Mouse (Mus musculus) T-helper 1 cell (primary cell): Measurements from ENCODE around the gene Abtb2.

Source experiments
- in situ Hi-C: fragments of 300-600 bp; cut with MboI, MseI; formaldehyde crosslinking; loops from one replicate; pipeline ENCODE4 v1.15.1; 2025; ENCODE audit warnings: high pct_unique_total_duplicates

Abtb2 gene

DNA sequence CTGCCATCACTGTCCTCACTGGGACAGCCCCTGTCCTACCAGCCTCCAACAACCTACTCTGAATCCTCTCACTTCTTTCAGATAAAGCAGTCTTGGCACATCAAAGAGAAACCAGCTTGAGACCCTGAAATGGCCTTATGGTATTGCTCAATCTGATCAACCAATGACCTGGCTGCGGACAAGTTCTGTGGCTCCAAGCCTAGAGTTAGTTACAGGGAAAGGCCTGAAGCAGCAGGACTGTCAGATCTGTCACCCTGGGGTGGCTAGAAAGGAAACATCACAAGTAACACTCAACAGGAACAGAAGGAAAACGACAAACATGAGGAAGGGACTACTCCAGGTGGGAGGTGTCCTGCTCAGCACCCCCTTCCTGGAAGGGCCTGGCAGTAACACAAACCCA, 158.4 kb downstream of the Abtb2 start:
- in situ Hi-C loops: loop anchor here (5.0 kb wide), 1 partner anchor 162 kb away; no protein-coding TSS in a partner anchor

DNA sequence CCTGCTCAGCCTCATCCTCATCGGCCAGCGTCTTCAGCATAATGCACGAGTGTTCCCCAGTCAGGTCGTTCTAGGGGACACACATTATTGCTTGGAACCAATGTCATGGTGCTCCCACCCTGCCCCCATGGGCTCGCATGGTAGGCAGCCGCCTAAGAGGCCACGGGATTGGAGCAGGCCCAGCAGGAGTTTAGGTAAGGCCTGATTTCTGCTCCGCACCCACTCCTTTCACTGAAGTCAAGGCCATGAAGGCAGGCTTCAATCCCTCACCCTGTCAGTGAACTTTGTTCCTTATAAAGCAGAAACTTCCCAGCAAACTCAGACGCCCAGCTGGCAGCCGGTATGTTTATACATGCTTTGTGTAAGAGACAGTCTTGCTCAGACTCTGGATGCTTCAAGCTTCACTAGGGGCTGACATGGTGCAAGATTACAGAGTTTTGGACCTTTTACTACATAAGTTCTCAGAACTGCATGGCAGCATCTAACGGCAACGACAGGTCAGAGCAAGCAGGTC, 162.0 kb downstream of the Abtb2 start:
- in situ Hi-C loops: no loop called here

DNA sequence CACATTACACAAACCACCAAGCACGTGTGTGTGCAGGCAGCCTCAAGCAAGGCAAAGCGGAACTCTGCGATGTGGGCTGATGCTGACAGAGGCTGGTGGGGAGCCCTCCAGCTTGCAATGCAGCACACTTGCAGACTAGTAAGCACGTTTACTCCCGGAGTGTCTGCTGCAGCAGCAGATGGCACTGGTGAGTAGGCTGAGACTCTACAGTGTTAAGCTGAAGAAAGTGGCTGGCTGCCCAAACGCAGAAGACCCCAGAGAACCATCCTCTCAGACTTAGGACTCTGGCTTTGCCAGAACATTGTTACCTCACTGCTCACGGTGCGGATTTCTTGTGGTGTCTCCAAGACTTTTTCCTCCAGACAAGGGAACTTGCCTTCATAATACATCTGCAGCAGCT, 164.9 kb downstream of the Abtb2 start:
- in situ Hi-C loops: no loop called here

DNA sequence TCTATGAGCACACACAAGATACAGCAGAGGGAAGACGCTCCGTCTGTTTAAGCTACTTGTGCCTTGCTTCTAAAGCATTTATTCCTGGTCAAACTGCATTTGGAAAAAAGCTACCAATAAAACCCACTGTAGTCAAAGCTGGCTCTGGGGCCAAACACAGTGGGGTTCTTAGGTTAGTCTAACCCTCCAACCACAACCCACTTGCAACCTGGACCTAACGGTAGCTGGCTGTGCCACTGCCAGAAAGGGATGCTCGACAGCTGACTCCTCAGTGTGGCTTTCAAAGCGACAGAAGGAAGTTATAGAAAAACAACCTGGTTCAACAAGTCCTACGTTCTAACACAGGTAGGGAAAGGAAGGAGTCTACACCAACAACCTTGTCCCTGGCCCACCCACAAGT, 165.3 kb downstream of the Abtb2 start:
- in situ Hi-C loops: no loop called here

DNA sequence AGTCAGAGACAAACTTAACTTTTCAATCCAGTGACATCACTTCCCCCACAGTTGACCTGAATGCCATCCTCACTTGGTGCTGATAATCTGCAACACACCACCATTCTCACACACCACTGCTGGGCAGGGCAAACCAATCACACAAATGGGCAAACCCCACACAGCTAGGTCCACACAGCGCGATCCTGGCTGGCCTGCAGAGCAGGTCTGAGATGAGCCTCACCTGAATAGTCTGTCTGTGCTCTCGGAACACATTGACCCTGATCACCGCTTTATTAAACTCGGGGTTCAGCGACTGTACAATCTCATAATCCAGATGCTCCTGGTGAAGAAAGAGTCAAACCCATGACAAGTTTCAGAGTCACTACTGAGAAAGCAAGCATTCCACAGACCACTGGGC, 176.7 kb downstream of the Abtb2 start:
- in situ Hi-C loops: loop anchor here (5.0 kb wide), 1 partner anchor 271 kb away; no protein-coding TSS in a partner anchor

DNA sequence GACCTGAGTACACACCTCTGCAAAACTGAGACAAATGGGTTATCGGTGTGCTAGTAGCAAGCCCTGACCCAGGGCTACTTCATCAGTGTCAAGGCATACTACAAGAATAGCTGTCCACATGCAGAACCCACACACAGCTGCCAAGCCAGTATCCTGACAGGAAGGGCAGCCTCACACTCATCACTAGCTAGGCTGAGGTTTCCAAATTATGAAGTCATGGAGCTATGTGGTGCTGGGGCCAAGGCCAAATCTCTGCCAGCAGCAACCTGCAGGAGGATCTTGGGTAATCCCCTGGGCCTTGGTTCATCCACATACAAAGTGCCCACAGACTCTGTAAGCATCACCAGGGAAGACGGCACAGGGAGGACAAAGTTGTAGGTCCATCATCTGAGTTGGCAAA, 177.4 kb downstream of the Abtb2 start:
- in situ Hi-C loops: loop anchor here (5.0 kb wide), 1 partner anchor 271 kb away; no protein-coding TSS in a partner anchor

DNA sequence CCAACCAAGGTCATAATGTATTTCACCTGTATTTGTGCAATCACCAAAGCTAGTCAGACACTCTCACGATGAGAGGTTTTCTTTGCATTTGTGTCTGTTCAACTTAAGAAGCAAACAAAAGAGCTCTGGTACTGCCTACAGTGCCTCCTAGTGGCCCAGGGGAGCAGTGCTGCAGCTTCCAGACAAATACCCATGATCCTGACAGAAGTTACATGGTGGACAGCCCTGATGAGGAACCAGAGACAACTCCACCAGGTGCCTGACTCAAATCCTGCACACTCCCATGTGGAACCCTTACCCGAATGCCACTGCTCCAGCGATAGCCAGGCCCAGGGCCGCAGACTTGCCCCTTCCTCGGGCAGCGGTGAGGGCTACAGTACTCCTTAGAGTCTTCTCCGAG, 177.9 kb downstream of the Abtb2 start:
- in situ Hi-C loops: loop anchor here (5.0 kb wide), 1 partner anchor 272 kb away; no protein-coding TSS in a partner anchor

DNA sequence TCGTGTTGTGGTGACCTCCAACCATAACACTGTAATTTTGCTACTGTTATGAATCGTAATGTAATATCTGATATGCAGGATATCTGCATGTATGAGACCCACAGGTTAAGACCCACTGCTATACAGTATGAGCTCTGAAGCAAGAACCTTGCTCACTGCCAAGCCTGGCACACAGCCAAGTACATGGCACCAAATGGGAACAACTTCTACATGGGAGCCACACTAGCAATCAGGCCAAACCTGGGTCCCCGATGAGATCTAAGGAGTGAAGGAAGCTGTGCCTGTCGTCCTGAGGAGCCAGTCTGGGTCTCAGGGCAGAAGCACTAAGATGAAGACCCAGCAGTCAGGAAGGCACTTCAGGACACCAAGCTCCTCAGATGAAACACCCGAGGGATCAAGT, 179.4 kb downstream of the Abtb2 start:
- in situ Hi-C loops: loop anchor here (5.0 kb wide), 1 partner anchor 257 kb away; no protein-coding TSS in a partner anchor

DNA sequence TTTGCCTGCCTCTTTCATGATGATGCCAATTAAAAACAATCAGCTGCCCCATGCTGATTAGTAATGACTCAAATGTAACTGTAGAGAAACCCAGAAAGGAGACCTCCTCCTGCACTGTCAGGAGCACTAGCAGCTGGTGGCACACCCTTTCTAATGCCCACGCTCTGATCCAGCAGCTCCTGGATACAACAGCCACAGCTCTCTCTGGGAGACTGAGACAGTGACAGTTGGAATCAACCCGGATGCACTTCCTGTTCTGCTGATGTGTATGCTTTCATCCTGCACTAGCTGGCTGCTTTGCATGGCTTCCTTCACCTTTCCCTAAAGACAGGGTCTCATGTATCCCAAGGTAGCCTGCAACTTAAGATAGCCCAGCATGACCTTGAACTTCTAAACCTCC, 180.0 kb downstream of the Abtb2 start:
- in situ Hi-C loops: loop anchor here (5.0 kb wide), 1 partner anchor 256 kb away; no protein-coding TSS in a partner anchor

DNA sequence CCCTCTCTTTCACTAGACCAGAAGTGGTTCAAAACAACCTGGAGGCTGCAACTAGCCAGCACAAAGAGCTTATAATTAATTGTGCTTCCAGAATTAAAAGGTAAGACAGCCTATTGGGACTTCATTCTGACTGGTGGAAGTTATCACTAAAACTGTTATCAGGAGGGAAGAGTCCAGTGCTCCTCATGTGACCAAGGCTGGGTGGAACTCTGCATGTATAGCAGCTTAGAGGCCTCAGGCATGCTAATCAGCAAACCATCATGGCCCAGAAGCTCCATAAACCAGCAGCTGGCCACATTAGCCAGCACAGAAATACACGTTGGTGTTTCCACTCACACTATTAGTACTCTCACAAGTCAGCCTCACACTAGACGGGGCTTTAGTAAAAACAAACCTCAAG, 180.7 kb downstream of the Abtb2 start:
- in situ Hi-C loops: loop anchor here (5.0 kb wide), 1 partner anchor 256 kb away; no protein-coding TSS in a partner anchor

DNA sequence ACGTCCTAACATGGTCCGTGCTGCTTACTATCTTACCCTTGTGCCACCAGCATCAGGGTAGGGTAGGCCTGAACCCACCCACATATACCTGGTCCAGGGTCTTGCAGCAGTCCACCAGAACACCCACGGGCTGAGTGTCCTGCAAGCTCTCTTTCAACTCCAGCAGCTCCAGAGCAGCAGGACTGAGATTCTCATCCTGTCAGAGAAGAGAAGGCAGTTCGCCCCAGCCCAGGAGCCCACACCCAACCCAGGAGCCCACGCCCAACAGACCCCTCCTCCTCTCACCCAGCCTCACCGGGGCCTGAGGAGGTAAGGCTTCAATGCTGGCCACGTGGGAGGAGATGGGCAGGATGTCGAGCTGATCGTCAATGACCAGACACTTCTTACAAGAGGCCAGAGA, 181.8 kb downstream of the Abtb2 start:
- in situ Hi-C loops: loop anchor here (5.0 kb wide), 1 partner anchor 254 kb away; no protein-coding TSS in a partner anchor

DNA sequence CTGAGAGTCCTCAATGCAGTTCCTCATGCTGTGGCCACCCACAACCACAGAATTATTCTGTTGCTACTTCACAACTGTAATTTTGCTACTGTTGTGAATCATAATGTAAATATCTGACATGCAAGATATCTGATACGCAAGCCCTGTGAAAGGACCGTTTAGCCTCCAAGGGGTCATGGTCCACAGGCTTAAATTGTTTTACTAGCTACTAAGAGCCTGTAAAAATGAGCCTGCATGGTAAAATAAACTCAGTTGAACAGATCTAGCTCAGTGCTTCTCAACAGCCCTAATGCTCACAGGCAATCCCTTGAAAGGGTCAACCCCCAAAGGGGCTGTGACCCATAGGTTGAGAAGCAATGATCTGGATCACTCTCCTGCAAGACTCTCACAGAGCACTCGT, 183.0 kb downstream of the Abtb2 start:
- in situ Hi-C loops: loop anchor here (5.0 kb wide), 1 partner anchor 253 kb away; no protein-coding TSS in a partner anchor

DNA sequence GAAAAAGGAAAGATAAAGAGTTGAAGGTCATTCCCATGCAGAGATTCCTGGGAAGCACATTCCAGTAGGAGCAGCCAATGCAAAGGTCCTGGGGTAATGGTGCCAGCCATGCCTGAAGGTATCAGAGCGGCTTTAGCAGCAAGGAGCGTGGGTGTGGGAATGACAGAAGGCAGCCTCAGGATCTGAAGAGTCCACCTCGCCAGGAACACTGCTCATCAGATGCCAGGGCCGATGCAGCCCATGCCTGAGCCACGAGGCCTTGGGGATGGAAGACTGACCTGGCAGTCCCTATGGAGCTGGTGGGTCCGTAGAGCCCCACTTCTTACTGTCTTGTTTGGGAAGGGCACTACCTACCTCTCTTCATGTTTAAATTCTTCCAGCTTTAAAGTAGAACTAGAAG, 185.7 kb downstream of the Abtb2 start:
- in situ Hi-C loops: no loop called here

DNA sequence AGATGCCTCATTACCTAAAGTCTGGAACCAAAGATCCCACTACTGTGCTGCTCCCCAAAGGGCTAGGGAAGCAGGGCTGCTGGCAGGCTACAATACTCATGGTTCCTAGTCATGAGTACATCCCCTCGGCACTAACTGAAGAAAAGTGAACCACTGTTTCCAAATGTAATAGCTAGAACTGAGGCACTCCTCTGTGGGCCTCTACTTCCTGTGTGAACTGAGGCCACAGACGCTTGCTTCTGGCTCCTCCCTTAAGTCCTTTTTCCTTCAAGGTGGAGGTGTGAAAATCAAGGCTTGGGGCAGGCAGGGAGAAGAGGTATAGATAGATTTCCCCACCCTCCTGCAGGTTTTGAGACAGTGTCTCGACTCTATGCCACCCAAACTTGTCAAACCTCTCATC, 188.5 kb downstream of the Abtb2 start:
- in situ Hi-C loops: no loop called here

DNA sequence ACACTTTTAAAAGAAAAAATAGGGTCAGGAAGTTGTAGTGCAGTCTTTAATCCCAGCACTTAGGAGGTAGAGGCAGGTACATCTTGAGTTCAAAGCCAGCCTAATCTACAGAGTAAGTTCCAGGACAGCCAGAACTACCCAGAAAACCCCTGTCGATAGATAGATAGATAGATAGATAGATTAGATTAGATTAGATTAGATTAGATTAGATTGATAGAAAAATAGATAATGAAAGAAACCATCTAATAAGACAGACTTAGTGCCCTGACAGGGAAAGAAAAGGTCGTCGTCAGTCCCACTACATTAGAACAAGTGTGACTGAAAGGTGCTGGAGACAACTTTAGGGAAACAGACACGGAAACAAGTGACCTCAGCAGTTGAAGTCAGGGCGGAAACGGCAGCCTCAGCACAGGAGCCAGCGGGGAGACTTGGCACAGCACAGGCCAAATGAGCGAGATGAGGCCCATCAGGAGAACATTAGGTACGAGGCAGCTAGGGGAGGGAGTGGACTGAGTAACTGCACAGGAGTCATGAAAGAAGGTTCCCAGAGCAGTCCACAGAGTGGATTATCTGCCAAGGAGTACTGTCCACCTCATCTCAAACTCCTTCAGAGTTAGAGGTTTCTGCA, 189.5 kb downstream of the Abtb2 start:
- in situ Hi-C loops: no loop called here

DNA sequence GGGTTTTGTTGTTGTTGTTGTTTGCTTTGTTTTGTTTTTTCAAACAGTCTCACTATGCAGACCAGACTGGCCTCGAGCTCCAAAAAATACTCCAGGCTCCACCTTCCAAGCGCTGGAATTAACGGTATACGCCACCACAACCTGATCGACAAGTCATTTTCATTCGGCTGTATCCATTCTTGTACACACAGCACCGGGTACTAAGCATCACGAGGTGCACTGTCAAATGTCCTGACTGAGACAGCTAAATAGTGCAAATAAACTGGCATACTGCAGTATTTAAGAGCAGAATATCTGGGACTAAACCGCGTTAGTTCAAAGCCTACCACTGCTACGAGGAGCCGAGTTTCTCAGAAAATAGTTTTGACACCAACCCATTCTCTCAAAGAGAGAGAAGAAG, 194.3 kb downstream of the Abtb2 start:
- in situ Hi-C loops: no loop called here

DNA sequence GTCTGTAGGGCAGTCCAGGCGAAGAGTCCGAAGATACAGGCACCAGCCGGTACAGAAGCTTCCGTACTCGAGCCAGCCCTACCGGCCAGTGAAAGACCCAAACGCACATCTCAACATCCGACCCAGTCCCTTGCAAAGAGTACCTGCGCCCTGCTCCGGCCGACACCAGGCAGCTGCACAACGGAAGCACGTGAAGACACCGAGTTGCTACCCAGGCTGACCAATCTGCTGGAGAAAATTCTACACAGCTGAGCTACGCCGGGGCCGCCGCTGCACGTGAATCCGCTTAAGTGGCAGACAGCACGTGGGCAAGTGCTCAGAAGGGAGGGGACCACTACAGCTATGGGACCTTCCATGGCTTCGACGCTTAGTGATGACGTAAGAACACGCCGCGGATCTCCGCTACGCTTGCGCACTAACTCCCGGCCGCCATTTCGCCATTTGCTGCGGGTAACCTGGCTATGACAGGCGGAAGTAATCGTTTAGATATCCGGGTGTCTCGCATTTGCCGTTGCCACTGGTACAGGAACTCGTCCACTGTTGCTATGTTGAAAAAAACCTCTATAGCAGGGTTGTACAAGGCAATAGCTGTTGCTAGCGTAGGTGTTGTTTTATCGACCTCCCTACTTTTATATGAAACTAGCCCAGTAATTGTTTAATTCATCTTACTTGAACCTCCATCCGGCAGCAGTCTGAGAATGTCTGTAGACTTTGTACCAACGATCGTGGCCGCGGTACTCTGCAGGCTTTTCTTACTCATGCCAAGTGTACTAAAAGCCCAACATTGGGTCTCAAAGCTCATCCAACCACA, 195.0 kb downstream of the Abtb2 start, which contains the start of gene Nat10:
Nat10 (minus strand) TSS at position 365 of the 811 bp plus-strand sequence.
- in situ Hi-C loops: no loop called here

DNA sequence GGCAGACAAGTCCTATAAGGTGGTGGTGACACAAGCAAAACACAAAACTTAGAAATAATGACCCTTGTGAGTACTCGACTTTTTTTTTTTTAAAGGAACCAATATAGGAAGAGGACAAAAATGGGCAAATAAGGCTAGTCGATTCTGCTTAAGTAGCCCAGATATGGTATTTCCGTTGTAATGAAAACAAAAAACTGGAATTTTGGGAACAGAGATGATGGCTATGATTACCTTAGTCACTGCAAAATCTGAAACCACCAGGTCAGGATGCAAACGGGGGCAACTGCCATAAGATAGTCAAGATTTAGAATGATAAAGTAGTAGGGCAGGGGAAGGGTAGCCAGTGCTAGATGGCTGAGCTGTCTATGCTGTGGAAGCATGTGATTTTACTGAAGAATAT, 195.9 kb downstream of the Abtb2 start:
- in situ Hi-C loops: no loop called here

DNA sequence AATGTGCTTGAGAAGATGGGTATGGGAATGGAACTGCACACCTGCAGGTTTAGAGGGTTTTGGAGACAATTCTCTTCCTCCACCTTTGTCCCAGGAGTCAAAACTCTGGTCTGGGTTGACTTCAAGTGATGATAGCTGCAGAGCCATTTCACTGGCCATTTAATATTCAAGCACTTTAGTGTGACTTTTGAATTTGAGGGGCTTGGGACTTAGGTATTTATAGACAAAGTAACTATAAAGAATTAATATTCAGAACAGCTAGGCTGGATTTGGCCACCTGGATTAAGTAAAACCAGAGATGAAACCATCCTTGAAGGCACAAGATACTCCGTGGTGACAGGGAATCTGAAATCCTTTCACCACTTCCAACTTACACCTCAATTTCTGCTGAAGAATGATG, 196.4 kb downstream of the Abtb2 start:
- in situ Hi-C loops: no loop called here
